Mouse (Mus musculus) small intestine, adult 2 months (tissue): Measurements from ENCODE around the gene Pcgf6. TPM values are rescaled to one million over a fixed set of nuclear protein-coding genes. Genes with fewer than 3 reads are reported as not detected.
"Not testable (repeated sequence)": the region's sequence is repeated elsewhere in the genome, so short reads cannot be mapped to it uniquely, and the experiment has no call there.

Source experiments
- H3K27ac ChIP-seq: fragments of 200-500 bp; 2 replicates; pipeline ENCODE4 v1.5.1; 2012; ENCODE audit warnings: low read depth, low read length, control low read depth, inconsistent platforms; ENCODE audit not compliant: insufficient read depth
- H3K27me3 ChIP-seq: fragments of 200-500 bp; 2 replicates; pipeline ENCODE4 v1.6.1; 2012; ENCODE audit warnings: mild to moderate bottlenecking, moderate library complexity, low read length, inconsistent platforms; ENCODE audit not compliant: control insufficient read depth, insufficient read depth
- H3K36me3 ChIP-seq: fragments of 200-500 bp; 2 replicates; pipeline ENCODE4 v1.6.1; 2012; ENCODE audit warnings: mild to moderate bottlenecking, low read length, control low read depth, inconsistent platforms; ENCODE audit not compliant: control insufficient read depth, insufficient read depth
- H3K4me1 ChIP-seq: fragments of 200-500 bp; 2 replicates; pipeline ENCODE4 v1.6.1; 2012; ENCODE audit warnings: low read length, inconsistent platforms, mixed read lengths; ENCODE audit not compliant: control insufficient read depth, insufficient read depth, insufficient read length
- H3K4me3 ChIP-seq: fragments of 200-500 bp; 2 replicates; pipeline ENCODE4 v1.5.1; 2012; ENCODE audit warnings: low read depth, mild to moderate bottlenecking, control low read depth, inconsistent platforms, low read length, moderate library complexity
- CTCF ChIP-seq: fragments of 200-500 bp; IDR thresholded peaks from 2 replicates; pipeline ENCODE4 v1.5.1; 2012; ENCODE audit warnings: low read depth, mild to moderate bottlenecking, control low read depth, inconsistent platforms, low read length, moderate library complexity, mixed read lengths; ENCODE audit not compliant: insufficient replicate concordance, insufficient read length; ENCODE audit errors: extremely low read depth
- POLR2A ChIP-seq: fragments of 200-500 bp; IDR thresholded peaks from 2 replicates; pipeline ENCODE4 v1.6.1; 2012; ENCODE audit warnings: low read depth, mild to moderate bottlenecking, control low read depth, inconsistent platforms, low read length, moderate library complexity
- WGBS: fragments of 180-500 bp; shearing (Covaris S2); methylation state at CpG from one replicate; pipeline ENCODE4 v1.1.7; 2018; 5-methylcytosine and 5-hydroxymethylcytosine counted together
- polyA plus RNA-seq: library from polyadenylated mRNA; depleted of rRNA; stranded (reverse); fragments of >200 nt; gene quantifications from 2 replicates; pipeline ENCODE4 v1.2.3, GENCODE M21; 2012

The Pcgf6 gene
- polyA plus RNA-seq, 1 experiment, result 4.4 TPM

- H3K4me3 ChIP-seq, result no peak overlapping the region
- no peak for TF ChIP-seq POLR2A
- no peak for TF ChIP-seq CTCF
- H3K36me3 ChIP-seq, result no peaks in the 10 kb centered on the region
- H3K27me3 ChIP-seq, result peaks cover 33% of the 10 kb centered on the region
- peaks cover 10% of the 10 kb centered on the region for H3K4me1 ChIP-seq
- 81% methylated on average over 15 of the region's 15 CpGs for WGBS
- H3K27ac ChIP-seq, result no peak overlapping the region
Measured at GRCm38 (mm10) chr19:47012521-47013130, 38.1 kb downstream of the Pcgf6 start.

GRCm38 (mm10) chr19:47009943-47010342 lies 40.8 kb downstream of the Pcgf6 start:
- H3K4me1 ChIP-seq, result peaks cover 4% of the 10 kb centered on the region
- H3K27me3 ChIP-seq, result peaks cover 19% of the 10 kb centered on the region
- H3K36me3 ChIP-seq, result no peaks in the 10 kb centered on the region
- 59% methylated on average over 5 of the region's 5 CpGs for WGBS
- TF ChIP-seq POLR2A, result no peak
- no peak for TF ChIP-seq CTCF
- H3K4me3 ChIP-seq, result no peak overlapping the region
- H3K27ac ChIP-seq, result no peak overlapping the region

GRCm38 (mm10) chr19:47009420-47009819 lies 41.3 kb downstream of the Pcgf6 start:
- TF ChIP-seq CTCF (no peak), POLR2A (no peak)
- WGBS, result 73% methylated on average over 7 of the region's 7 CpGs

GRCm38 (mm10) chr19:47006321-47006720 lies 44.4 kb downstream of the Pcgf6 start:
- WGBS, result 4% methylated on average over 4 of the region's 4 CpGs
- Histone ChIP-seq H3K4me3 (no peak overlapping the region), H3K36me3 (no peaks in the 10 kb centered on the region), H3K27me3 (no peaks in the 10 kb centered on the region), H3K27ac (no peak overlapping the region), H3K4me1 (no peaks in the 10 kb centered on the region)
- TF ChIP-seq CTCF, result no peak
- no peak for TF ChIP-seq POLR2A

More at GRCm38 (mm10) chr19:47009420-47009819, 41.3 kb downstream of the Pcgf6 start:
- H3K27ac ChIP-seq, result no peak overlapping the region
- no peaks in the 10 kb centered on the region for H3K36me3 ChIP-seq
- no peak overlapping the region for H3K4me3 ChIP-seq
- peaks cover 14% of the 10 kb centered on the region for H3K27me3 ChIP-seq
- no peaks in the 10 kb centered on the region for H3K4me1 ChIP-seq

- Histone ChIP-seq H3K4me3 (no peak overlapping the region), H3K36me3 (no peaks in the 10 kb centered on the region), H3K27ac (no peak overlapping the region), H3K4me1 (no peaks in the 10 kb centered on the region), H3K27me3 (no peaks in the 10 kb centered on the region)
- TF ChIP-seq CTCF (no peak), POLR2A (no peak)
- WGBS, result 55% methylated on average over 5 of the region's 5 CpGs
Measured at GRCm38 (mm10) chr19:47005873-47006272, 44.8 kb downstream of the Pcgf6 start.

GRCm38 (mm10) chr19:47003742-47004511 lies 46.8 kb downstream of the Pcgf6 start:
- WGBS, result 63% methylated on average over 6 of the region's 6 CpGs
- no peak overlapping the region for H3K4me3 ChIP-seq

GRCm38 (mm10) chr19:47000357-47000756 lies 50.3 kb downstream of the Pcgf6 start:
- not testable (repeated sequence) for H3K4me1 ChIP-seq, H3K36me3 ChIP-seq, H3K27me3 ChIP-seq, H3K4me3 ChIP-seq, H3K27ac ChIP-seq
- 72% methylated on average over 2 of the region's 3 CpGs for WGBS

More at GRCm38 (mm10) chr19:47003742-47004511, 46.8 kb downstream of the Pcgf6 start:
- Histone ChIP-seq H3K27ac (no peak overlapping the region), H3K27me3 (no peaks in the 10 kb centered on the region), H3K4me1 (no peaks in the 10 kb centered on the region), H3K36me3 (no peaks in the 10 kb centered on the region)
- TF ChIP-seq POLR2A, result no peak
- no peak for TF ChIP-seq CTCF
